Mouse (Mus musculus) neural tube, postnatal 0 days (tissue): ENCODE data around the gene 1700010B08Rik. TPM values are rescaled to one million over a fixed set of nuclear protein-coding genes. Genes with fewer than 3 reads are reported as not detected.

Experiments used
- microRNA-seq: library from miRNA; unstranded; fragments of <30 nt; microRNA quantifications from one replicate; pipeline ENCODE4, GENCODE M21; 2016
- polyA plus RNA-seq: library from polyadenylated mRNA; unstranded; fragments of >200 nt; fragmentation: Nextera tagmentation; extraction: Ambion mirVana; gene quantifications from 2 replicates; pipeline ENCODE4 v1.2.1, GENCODE M21; 2015

Gene 1700010B08Rik
- not detected in 2 replicates for polyA plus RNA-seq

GRCm38 (mm10) chr2:173719115-173719514, at the start of gene 1700010B08Rik:
TSS of gene 1700010B08Rik (plus strand) at chr2:173719415.

GRCm38 (mm10) chr2:173737222-173737989, 18.2 kb downstream of the 1700010B08Rik start, which contains the start of gene Vapb:
TSS of gene Vapb (plus strand) at chr2:173737511.

Small RNA genes lying within 50 kb of the gene (microRNA-seq; reads per million reads assigned to microRNA genes)
- gene Mir6340, result not detected

Other genes starting within 250 kb of the 1700010B08Rik start
- gene 1700021F07Rik, start 196.8 kb upstream of the 1700010B08Rik start, polyA plus RNA-seq, result not detected in 2 replicates
- not detected in 2 replicates for gene Ankrd60, start 141.1 kb upstream of the 1700010B08Rik start, polyA plus RNA-seq
- gene Rab22a, start 59.7 kb upstream of the 1700010B08Rik start, polyA plus RNA-seq, result 27.7 and 32.0 TPM in 2 replicates
- gene Vapb, start 18.1 kb downstream of the 1700010B08Rik start, polyA plus RNA-seq, result 20.0 and 24.1 TPM in 2 replicates